Mouse (Mus musculus) ES-Bruce4 (cell line): ENCODE measurements at regions not wholly inside any gene's neighbourhood (a gene's known extent, or its start where the extent isn't known, plus 50 kb on each side); places are given as distances from the start of the nearest gene placed in this dataset.
"Not testable (repeated sequence)": the region's sequence is repeated elsewhere in the genome, so short reads cannot be mapped to it uniquely, and the experiment has no call there.

Experiments used
- H3K27ac ChIP-seq: 2 replicates; pipeline ENCODE4 v1.5.1; 2012; ENCODE audit warnings: low read length, inconsistent platforms; ENCODE audit not compliant: insufficient read depth
- H3K27me3 ChIP-seq: 2 replicates; pipeline ENCODE4 v1.6.1; 2012; ENCODE audit warnings: mild to moderate bottlenecking, low read length, inconsistent platforms; ENCODE audit not compliant: control insufficient read depth, poor library complexity, insufficient read depth, severe bottlenecking
- H3K36me3 ChIP-seq: 2 replicates; pipeline ENCODE4 v1.6.1; 2012; ENCODE audit warnings: inconsistent platforms, mild to moderate bottlenecking, low read length, moderate library complexity; ENCODE audit not compliant: control insufficient read depth, poor library complexity, insufficient read depth, severe bottlenecking
- H3K4me1 ChIP-seq: one replicate; pipeline ENCODE4 v1.8.1; 2011; ENCODE audit warnings: low read length; ENCODE audit not compliant: control insufficient read depth, insufficient read depth
- H3K4me3 ChIP-seq: 2 replicates; pipeline ENCODE4 v1.5.1; 2011; ENCODE audit warnings: low read depth, mild to moderate bottlenecking, low read length
- H3K9ac ChIP-seq: 2 replicates; pipeline ENCODE4 v1.6.1; 2012; ENCODE audit warnings: low read depth, mild to moderate bottlenecking, inconsistent platforms; ENCODE audit not compliant: poor library complexity, severe bottlenecking
- H3K9me3 ChIP-seq: replicated peaks from 2 replicates; pipeline ENCODE4 v1.6.1; 2012; ENCODE audit warnings: mild to moderate bottlenecking, low read length, inconsistent platforms; ENCODE audit not compliant: control insufficient read depth, poor library complexity, insufficient read depth, severe bottlenecking
- CTCF ChIP-seq: IDR thresholded peaks from one replicate; pipeline ENCODE4 v1.8.1; 2011; ENCODE audit warnings: low read depth, low read length
- EP300 ChIP-seq: IDR thresholded peaks from 2 replicates; pipeline ENCODE4 v1.6.1; 2011; ENCODE audit warnings: low read depth, low read length; ENCODE audit not compliant: insufficient read depth
- POLR2A ChIP-seq: IDR thresholded peaks from one replicate; pipeline ENCODE4 v1.8.1; 2011; ENCODE audit warnings: low read length; ENCODE audit not compliant: insufficient read depth

- H3K36me3 ChIP-seq = no peaks in the 10 kb centered on the region
- no peaks in the 10 kb centered on the region for H3K27me3 ChIP-seq
- no peak overlapping the region for H3K4me3 ChIP-seq
- H3K9me3 ChIP-seq = no peaks in the 10 kb centered on the region
- H3K4me1 ChIP-seq = no peaks in the 10 kb centered on the region
- TF ChIP-seq CTCF (no peak), EP300 (no peak), POLR2A (no peak)
- no peak overlapping the region for H3K9ac ChIP-seq
- no peak overlapping the region for H3K27ac ChIP-seq
Observed at GRCm38 (mm10) chr10:8130057-8130456, 174.0 kb upstream of the Tab2 start.

GRCm38 (mm10) chr10:8124124-8124523, 168.1 kb upstream of the Tab2 start:
- H3K9ac ChIP-seq = no peak overlapping the region
- H3K27ac ChIP-seq = no peak overlapping the region
- no peaks in the 10 kb centered on the region for H3K27me3 ChIP-seq
- no peaks in the 10 kb centered on the region for H3K4me1 ChIP-seq
- H3K36me3 ChIP-seq = no peaks in the 10 kb centered on the region
- TF ChIP-seq CTCF = no peak
- TF ChIP-seq POLR2A = no peak
- TF ChIP-seq EP300 = no peak
- H3K9me3 ChIP-seq = no peaks in the 10 kb centered on the region
- no peak overlapping the region for H3K4me3 ChIP-seq

DNA sequence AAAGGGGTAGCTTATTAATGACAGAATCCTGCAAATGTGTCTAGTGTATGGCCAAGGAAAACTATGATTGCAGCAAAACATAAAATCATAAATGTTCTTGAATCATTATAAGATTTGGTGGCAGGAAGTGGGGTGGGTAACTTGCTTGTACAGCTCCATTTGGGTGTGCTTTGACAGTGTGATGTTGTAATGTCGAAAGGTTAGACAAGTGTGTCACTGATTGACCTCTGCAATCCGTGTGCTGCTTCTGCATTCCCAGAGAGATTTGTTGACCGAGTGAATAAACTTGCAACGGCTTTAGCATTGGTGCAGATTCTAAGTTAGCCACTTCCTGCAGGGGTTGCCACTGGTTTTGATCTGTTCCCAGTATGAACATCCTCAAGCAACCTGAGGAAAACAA, 165.9 kb upstream of the Tab2 start:
- Histone ChIP-seq H3K36me3 (no peaks in the 10 kb centered on the region), H3K27ac (no peak overlapping the region), H3K27me3 (no peaks in the 10 kb centered on the region; the same call in 1 of the 2 replicates), H3K9ac (no peak overlapping the region), H3K4me1 (no peaks in the 10 kb centered on the region), H3K4me3 (no peak overlapping the region), H3K9me3 (no peaks in the 10 kb centered on the region)
- TF ChIP-seq CTCF = no peak
- TF ChIP-seq POLR2A = no peak
- no peak for TF ChIP-seq EP300

DNA sequence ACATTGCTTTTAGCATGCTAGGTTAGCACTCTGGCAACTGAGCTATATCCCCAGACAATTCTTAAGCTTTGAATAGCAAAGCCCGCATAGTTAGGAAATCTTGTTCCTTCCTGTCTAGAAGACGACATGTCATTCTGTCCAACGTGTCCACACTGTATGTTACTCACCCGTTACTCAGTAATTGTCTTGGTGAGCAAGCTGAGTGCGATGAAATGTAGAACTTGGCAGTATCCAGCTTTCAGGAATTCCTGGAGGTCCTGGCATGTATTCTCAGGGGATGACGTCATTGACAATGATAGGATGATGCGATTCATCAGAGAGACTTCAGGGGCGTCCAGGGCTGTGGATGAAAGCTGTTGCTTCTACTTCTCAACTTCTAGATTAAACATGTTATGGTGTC, 160.8 kb upstream of the Tab2 start:
- H3K27me3 ChIP-seq = no peaks in the 10 kb centered on the region; the same call in 1 of the 2 replicates
- TF ChIP-seq CTCF (no peak), EP300 (no peak)
- no peak overlapping the region for H3K27ac ChIP-seq

DNA sequence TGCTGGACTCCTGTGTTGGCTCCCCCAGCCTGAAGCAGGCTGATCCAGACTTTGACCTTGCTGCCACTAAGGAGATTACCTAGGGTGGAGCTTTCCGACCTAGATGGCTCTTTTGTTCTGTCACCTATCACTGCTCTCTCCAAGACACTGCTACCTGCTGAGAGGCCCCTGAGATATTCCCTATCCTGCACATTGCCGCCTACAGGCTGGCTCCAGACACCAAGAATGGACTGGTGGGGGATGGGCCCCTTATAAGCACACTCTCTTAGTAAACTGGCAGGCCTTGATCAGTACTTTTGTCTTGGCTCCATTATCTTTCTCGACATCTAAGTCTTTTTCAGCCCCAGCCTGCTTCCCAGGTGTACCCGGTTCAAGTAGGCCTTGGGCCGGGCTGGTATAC, 158.9 kb upstream of the Tab2 start:
- not testable (repeated sequence) for H3K9me3 ChIP-seq, H3K9ac ChIP-seq
- peak; percentile 87 for TF ChIP-seq EP300

More for the DNA sequence above, 160.8 kb upstream of the Tab2 start:
- Histone ChIP-seq H3K4me3 (no peak overlapping the region), H3K9me3 (no peaks in the 10 kb centered on the region), H3K4me1 (peaks cover 3% of the 10 kb centered on the region), H3K36me3 (no peaks in the 10 kb centered on the region), H3K9ac (no peak overlapping the region)

GRCm38 (mm10) chr10:8114530-8114929, 158.5 kb upstream of the Tab2 start:
- no peaks in the 10 kb centered on the region for H3K36me3 ChIP-seq
- H3K4me1 ChIP-seq = peaks cover 3% of the 10 kb centered on the region
- no peak overlapping the region for H3K4me3 ChIP-seq
- TF ChIP-seq CTCF (no peak), EP300 (no peak), POLR2A (no peak)
- H3K9me3 ChIP-seq = no peaks in the 10 kb centered on the region
- H3K27me3 ChIP-seq = no peaks in the 10 kb centered on the region; the same call in 1 of the 2 replicates
- no peak overlapping the region for H3K9ac ChIP-seq
- H3K27ac ChIP-seq = peak overlapping the region; percentile 82

More for the DNA sequence above, 158.9 kb upstream of the Tab2 start:
- not testable (repeated sequence) for H3K4me1 ChIP-seq, H3K27me3 ChIP-seq, H3K36me3 ChIP-seq, H3K4me3 ChIP-seq
- peak overlapping the region; percentile 82 for H3K27ac ChIP-seq
